Mouse (Mus musculus): ENCODE measurements around the gene Fcgr2b. TPM values are rescaled to one million over a fixed set of nuclear protein-coding genes. Genes with fewer than 3 reads are reported as not detected.

Fcgr2b gene
- total RNA-seq, 2 experiments from 2014 or later: 4.0 to 4.4 TPM

GRCm38 (mm10) chr1:170928467-170928866 is 47.9 kb downstream of the Fcgr2b start:
- no peak for DNase-seq (ENCODE audit: low spot score in 2 of 2)

DNA sequence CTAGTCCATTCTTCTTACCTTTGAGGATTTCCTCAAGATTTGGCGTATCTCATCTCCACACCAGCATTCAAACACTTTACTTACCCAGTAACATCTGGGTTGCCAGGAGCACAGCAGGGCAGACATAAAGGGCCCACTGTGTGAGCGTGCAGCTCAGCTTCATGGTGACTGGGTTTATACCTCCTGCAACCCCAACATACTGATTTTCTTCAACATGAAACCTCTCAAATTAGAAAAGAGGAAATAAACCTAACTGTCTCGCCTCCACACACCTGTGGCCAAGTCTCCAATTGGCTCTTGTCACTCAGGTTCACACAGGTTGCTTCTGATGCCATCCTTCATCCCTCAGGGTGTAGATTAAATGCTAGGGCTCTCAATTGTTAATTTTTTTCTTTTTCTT is 49.0 kb downstream of the Fcgr2b start, which contains the start of gene Fcrla:
TSS of gene Fcrla (minus strand) at position 206 of the 400 bp plus-strand sequence.
- DNase-seq (ENCODE audit: low spot score in 2 of 2): no peak

GRCm38 (mm10) chr1:170926941-170927340 is 49.4 kb downstream of the Fcgr2b start:
- no peak for DNase-seq (ENCODE audit: low spot score in 2 of 2)

- no peak for DNase-seq (ENCODE audit: low spot score in 2 of 2)
These were observed 51.9 kb downstream of the Fcgr2b start for GRCm38 (mm10) chr1:170924485-170924884.

- DNase-seq (ENCODE audit: low spot score in 2 of 2): no peak
These were observed 57.0 kb downstream of the Fcgr2b start for GRCm38 (mm10) chr1:170919308-170919707.

DNA sequence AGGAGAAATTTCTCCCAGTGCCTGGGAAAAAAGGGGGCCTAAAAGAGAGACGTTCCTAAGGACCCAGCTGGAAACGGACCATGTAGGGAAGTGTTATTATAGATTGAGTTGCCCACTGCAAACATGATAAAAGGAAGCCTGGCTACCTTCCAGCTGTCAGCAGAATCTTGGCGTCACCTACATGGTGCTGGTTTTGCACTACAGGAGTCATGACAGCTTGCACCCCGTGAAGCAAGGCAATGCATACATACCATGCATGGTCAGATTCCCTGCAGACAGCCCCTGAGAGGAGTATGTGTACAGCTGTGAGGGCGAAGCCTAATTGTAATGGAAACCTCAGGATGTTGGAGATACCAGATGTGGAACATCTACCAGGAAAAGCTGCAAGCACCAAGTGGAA is 60.7 kb downstream of the Fcgr2b start:
- DNase-seq (ENCODE audit: low spot score in 2 of 2): no peak

DNA sequence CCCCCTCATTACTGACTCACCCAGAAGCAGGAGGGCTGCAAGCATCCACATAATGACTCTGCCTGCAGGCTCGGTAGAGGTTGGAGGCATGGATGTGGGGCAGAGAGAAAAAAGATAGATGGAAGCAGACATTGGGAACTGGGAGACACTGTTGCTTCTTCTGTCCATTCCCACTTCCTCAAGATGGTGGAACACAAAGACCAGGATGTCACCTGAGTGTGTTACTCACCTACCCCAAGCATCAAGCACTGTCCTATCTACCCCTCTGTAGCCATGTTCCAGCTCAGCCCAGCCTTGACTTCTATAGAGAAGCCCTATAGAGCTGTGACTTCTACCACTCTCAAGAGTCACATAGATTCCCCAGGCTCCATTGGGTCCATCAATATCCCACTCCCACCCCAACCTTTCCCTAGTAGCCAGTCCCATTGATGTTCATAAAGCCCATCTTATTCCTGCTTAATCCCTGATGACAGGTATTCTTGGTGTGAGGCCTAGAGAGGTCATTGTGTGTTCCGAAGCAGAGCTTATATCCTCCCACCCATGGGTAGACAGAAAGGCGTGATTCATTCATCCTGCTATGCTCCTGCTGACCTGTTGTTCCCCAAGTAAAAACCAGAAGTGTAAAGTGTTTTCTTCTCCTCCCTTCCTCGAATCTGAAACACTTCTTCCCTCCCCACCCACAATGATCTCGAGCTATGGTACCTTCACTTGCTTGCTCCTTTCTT is 63.3 kb downstream of the Fcgr2b start, which contains the start of gene Fcrlb:
TSS of gene Fcrlb (minus strand) at position 51 of the 725 bp plus-strand sequence.
- DNase-seq (ENCODE audit: low spot score in 2 of 2): no peak

DNA sequence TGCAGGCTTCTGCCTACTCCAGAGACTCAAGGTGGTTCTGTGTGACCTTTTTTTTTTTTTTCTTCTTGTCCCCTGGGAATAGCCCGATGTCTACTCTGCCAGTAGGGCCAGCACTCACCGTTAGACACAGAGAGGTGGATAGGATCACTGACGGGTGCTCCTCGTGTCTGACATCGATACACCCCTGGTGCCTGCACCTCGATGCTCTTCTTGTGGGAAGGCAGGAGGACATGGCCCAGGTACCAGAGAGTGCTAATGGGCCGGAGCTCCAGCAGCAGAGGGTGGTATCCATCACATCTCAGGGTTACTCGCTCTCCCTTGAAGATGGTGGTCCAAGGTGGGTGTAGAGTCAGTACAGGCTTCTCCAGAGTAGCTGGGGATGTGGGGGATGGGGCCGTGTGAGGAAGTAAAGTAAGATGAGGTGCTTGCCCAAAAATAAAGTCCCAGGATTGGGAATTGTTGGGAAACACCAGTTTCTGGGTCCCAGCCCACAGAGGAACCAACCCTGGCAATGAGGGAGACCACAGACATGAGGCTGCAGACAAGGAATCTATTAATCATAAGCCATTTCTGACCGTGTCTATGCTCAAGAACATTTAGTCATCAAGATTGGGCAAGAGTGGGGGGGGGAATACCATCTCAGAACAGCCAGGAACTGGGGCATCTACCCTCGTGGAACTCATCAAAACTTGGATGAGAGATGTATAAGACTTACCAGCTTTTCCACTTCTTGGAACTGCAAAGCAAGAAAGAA is 64.3 kb downstream of the Fcgr2b start:
- DNase-seq (ENCODE audit: low spot score in 2 of 2): no peak

Other genes starting within 250 kb of the Fcgr2b start
- 10 to 100 TPM; 50.9 to 51.6 TPM for gene Atf6, start 108.8 kb downstream of the Fcgr2b start, total RNA-seq (2021)
- under 1 TPM; 0.54 to 0.71 TPM for gene Gm26620, start 91.5 kb downstream of the Fcgr2b start, total RNA-seq (2021)
- gene Dusp12, start 91.0 kb downstream of the Fcgr2b start, total RNA-seq (2021): 10 to 100 TPM; 14.7 to 15.8 TPM
- gene Fcrlb, start 63.6 kb downstream of the Fcgr2b start, total RNA-seq (2021): under 1 TPM; 0.25 to 0.33 TPM
- not detected for gene Fcrla, start 49.0 kb downstream of the Fcgr2b start, total RNA-seq (2021)
- gene Fcgr4, start 42.4 kb upstream of the Fcgr2b start, total RNA-seq (2021): under 1 TPM in 1 of 2 experiments, not detected in 1; 0.25 TPM
- gene Fcgr3, start 88.4 kb upstream of the Fcgr2b start, total RNA-seq (2021): 10 to 100 TPM in 1 of 2 experiments, 1 to 10 TPM in 1; 9.9 to 12.5 TPM
- 1 to 10 TPM; 1.5 to 2.0 TPM for gene Cfap126, start 137.4 kb upstream of the Fcgr2b start, total RNA-seq (2021)
- 100 to 1,000 TPM; 181 to 187 TPM for gene Sdhc, start 174.1 kb upstream of the Fcgr2b start, total RNA-seq (2021)
- gene Mpz, start 174.2 kb upstream of the Fcgr2b start, total RNA-seq (2021): not detected
- gene Pcp4l1, start 219.7 kb upstream of the Fcgr2b start, total RNA-seq (2021): 10 to 100 TPM; 47.5 to 47.7 TPM
- gene Nr1i3, start 237.4 kb upstream of the Fcgr2b start, total RNA-seq (2021): under 1 TPM in 1 of 2 experiments, not detected in 1; 0.17 TPM
- 10 to 100 TPM; 71.6 to 77.6 TPM for gene Tomm40l, start 246.0 kb upstream of the Fcgr2b start, total RNA-seq (2021)
- 1 to 10 TPM; 2.2 to 3.1 TPM for gene Apoa2, start 248.5 kb upstream of the Fcgr2b start, total RNA-seq (2021)